Mouse (Mus musculus): ENCODE measurements around the gene Pp2d1.

Gene Pp2d1

DNA sequence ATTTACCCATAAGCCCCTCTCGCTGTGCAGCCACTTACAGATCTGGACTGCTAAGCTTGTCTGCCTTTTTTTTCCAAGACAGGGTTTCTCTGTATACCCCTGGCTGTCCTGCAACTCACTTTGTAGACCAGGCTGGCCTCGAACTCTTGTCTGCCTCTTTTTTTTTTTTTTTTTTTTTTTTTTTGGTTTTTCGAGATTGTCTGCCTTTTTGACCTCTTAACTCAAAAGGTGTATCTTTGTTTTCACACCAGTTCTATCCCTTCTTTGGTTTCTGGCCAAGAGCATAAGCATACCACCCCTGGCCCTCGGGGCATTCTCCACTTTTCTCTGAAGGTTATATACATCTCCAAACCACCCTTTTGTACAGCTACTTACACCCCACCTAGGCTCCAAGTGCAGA lies 25.6 kb upstream of the Pp2d1 start:
- no peak for DNase-seq

GRCm38 (mm10) chr17:53561458-53562029 lies 22.3 kb upstream of the Pp2d1 start:
- no peak for DNase-seq

- DNase-seq = no peak
Measured at GRCm38 (mm10) chr17:53559646-53560045, 20.4 kb upstream of the Pp2d1 start.

DNA sequence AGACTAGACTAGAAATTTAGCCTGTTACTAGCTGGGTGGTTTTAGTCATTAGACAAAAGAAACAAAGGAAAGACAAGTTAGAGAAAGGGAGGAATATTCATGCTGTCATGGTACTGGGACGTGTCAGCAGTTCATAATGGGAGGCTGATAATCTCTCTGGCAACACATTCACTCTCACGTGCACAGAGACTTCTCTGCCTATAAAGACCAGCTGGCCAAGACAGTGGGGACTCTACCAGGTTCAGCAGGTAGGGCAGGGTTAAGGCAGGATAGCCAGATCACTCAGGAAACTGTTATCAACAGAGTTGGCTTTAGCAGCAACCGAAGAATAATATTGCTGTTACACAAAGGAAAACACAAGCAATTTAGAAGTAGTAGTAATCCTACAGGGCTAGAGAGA lies 18.2 kb upstream of the Pp2d1 start:
- no peak for DNase-seq

DNA sequence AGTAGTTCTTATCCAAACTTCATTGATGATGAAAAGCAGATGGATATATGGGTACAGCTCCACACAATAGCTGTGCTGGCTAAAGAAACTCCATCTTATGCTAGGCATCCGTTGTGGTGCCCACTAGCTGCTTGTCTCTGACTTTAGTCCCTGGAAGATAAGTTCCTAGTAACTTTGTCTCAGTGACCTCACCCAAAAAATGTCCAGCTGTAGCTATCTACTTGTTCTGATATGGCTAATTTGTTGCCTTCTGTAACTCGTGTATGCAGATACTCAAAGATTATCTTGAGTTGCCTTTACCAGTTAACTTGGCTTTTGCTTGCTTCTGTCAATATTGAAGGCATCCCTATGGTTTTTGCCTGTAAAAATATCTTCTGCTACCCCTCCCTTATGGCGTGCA lies 15.6 kb upstream of the Pp2d1 start:
- no peak for DNase-seq

GRCm38 (mm10) chr17:53554088-53554487 lies 14.8 kb upstream of the Pp2d1 start:
- DNase-seq = no peak

DNA sequence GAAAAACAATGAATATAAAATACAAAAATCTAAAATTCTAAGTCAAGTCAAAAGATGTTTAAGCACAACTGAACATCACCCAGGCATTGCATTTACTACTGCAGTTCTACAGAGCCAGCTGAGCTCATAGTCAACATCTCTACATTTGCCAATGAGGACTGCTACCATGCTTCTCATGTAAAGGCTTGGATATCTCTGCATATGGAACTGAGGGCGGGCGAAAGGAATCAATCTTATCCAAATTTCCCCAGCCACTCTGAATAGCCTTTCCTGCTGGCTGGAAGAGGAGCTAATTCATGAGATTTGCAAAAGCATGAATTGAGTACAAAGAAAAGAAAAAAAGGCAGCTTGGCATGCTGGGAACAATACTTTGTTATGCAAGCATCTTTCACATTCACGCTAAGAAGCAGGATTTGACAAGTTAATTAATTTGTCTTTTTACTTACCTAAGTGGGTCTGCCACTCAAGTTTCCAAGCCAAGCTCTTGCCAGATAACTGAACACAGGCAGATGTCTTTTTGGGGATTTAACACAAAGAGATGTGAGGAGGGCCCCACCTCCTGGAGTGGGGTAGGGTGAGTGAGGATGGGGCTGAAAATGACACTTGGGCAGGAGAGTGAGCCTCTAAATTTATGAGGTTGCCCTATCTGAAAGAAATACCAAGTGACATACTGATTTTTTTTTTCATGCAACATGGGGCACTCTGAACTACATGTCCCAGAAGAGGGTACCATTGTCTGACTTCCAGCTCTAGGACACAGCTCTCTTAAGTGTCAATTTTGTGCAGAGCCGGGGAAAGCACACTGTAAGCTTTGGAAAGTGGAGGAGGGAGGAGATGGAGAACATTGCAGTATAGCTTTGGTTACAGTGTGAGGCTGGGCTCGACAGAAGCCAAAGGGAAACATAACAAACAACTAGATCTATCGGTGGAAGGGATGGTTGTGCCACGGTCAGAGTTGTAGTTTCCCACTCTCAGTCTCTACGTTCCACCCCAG lies 12.4 kb upstream of the Pp2d1 start:
- DNase-seq = no peak

GRCm38 (mm10) chr17:53543591-53544324 lies 4.5 kb upstream of the Pp2d1 start:
- DNase-seq = peak; percentile 57

DNA sequence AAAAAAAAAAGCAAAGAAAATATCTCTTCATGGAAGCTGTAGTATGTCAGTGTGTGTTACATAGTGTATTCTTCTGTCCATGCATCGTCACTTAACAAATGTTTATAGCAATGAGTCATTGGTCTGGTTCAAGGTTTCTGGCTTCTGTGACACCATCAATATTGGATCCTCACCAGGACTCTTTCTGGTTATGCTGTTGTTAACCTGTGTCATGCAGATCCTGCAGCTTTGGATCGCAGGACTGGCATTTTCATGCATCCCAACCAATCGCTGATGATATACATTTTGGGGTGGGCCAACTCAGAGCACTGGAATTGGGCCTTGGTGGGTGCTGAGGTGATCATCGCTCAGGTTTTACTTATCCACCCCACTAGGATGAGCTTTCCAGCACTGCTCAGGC lies 3.3 kb upstream of the Pp2d1 start:
- DNase-seq = no peak

DNA sequence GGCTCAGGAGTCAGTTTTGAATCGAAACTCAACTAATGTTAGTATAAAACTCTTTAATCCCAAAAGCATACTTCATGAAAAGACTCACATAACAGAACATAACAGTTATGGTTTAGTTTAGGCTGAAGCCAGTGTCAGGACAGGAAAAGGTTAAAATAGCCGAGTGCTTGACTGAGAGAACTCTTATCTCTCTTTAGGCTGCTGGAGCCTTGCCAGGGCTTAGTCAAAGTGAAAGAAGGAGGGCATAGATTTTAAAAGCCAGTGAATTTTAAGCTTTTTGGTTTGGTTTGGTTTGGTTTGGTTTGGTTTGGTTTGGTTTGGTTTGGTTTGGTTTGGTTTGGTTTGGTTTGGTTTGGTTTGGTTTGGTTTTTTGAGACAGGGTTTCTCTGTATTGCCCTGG lies 6.8 kb downstream of the Pp2d1 start:
- DNase-seq = no peak

GRCm38 (mm10) chr17:53531160-53531559 lies 8.1 kb downstream of the Pp2d1 start:
- no peak for DNase-seq

- no peak for DNase-seq
Measured at GRCm38 (mm10) chr17:53528034-53528433, 11.2 kb downstream of the Pp2d1 start.

- no peak for DNase-seq
Measured at GRCm38 (mm10) chr17:53520509-53520908, 18.7 kb downstream of the Pp2d1 start.

DNA sequence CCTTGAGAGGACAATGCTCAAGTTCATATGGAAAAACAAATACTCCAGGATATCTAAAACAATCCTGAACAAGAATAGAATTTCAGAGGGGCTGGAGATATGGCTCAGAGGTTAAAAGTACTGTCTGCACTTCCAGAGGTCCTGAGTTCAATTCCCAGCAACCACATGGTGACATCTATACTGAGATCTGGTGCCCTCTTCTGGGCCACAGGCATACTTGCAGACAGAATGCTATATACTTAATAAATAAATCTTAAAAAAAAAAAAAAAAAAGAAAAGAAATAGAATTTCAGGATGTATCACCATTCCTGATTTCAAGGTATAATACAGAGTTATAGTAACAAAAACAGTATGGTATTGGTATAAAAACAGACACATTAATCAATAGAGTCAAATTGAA lies 19.9 kb downstream of the Pp2d1 start:
- DNase-seq = no peak

DNA sequence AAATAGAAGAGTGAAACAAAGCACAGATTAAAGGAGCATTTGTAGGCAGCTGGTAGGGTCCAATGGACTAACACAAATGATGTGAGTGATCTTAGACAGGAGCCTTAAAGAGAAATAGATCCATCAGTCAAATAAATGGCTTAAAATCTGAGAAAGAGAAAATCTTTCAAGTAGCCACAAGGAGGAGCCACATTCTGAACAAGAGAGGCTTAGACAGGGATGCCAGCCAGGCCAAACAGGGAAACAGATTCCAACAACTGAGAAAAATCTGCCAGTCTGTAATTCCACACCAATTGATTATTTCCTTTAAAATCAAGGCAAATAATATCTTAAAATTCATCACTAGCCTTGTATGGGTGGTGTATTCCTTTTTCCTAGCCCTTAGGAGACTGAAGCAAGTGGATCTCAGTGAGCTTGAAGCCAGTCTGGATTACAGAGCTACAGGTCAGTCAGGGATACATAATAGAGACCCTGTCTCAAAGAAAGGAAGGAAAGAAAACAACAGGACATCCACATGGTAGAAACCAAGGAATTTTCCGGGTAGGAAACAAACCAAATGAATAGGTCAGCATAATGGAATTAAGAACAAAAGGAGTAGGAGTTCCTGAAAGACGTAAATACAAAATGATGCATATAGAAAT lies 26.8 kb downstream of the Pp2d1 start:
- DNase-seq = peak; percentile 10

GRCm38 (mm10) chr17:53502966-53503365 lies 36.3 kb downstream of the Pp2d1 start:
- DNase-seq = no peak

DNA sequence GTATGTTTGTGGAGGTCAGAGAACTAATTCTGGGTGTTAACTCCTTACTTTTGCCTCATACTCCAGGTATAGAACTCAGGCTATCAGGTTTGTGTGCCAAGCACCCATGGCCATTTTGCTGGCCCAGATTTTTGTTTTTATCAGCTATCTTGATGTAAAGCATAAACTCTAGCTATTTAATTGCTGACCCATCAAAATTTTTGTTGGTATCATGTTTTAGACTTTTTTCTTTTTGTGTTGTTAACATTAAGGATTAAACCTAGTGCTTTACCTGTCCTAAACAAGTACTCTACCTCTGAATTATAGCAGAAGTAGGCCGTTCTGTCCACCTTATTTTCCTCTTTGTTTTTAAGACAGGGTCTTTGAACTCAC lies 50.3 kb downstream of the Pp2d1 start:
- no peak for DNase-seq

- no peak for DNase-seq
Measured at GRCm38 (mm10) chr17:53488291-53489006, 50.8 kb downstream of the Pp2d1 start.

- no peak for DNase-seq
Measured at GRCm38 (mm10) chr17:53480433-53480832, 58.8 kb downstream of the Pp2d1 start.

- DNase-seq = peak; percentile 63
Measured at GRCm38 (mm10) chr17:53479604-53480041, 59.6 kb downstream of the Pp2d1 start.

DNA sequence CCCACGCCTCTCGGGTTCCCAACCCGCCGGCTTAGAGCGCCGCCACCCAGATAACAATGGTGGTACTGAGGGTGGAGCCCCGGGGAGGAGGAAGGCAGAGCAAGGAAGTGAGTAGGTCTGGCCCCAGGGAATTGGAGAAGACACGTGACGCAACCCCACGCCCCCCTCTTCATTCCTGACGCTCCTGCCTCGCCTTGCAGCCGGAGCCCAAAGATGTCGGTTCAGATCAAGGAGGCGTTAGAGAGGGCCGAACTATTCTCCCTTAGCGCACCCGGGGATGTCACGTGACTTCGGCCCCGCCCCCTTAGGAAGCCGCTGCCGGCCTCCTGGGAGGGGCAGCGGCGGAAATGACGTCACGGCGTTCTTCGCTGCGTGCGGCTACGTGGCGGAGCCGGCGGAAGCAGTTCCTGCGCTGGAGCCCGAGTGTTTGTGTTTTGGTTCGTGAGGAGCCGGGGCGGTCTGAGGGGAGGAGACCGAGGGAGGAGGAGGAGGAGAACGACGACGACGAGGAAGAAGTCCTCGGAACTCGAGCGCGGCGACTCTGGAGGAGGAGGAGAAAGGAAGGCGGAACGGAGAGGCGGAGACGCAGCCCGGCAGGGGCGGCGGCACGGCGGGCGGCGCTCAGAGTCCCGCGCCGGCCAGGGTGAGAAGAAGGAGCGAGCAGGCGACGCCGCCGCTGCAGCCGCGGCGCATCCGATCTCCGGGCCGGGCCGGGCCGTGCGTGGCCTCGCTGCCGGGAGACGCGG lies 60.2 kb downstream of the Pp2d1 start, which contains the start of gene Rab5a:
Gene Rab5a (plus strand): TSS at position 377 of the 746 bp plus-strand sequence.
- peak; percentile 99 for DNase-seq

Measured in right cerebral cortex, adult 18-20 months (tissue).